Mouse (Mus musculus): ENCODE measurements around the gene Slc39a13.
"Not testable (repeated sequence)": the region's sequence is repeated elsewhere in the genome, so short reads cannot be mapped to it uniquely, and the experiment has no call there.

The Slc39a13 gene

DNA sequence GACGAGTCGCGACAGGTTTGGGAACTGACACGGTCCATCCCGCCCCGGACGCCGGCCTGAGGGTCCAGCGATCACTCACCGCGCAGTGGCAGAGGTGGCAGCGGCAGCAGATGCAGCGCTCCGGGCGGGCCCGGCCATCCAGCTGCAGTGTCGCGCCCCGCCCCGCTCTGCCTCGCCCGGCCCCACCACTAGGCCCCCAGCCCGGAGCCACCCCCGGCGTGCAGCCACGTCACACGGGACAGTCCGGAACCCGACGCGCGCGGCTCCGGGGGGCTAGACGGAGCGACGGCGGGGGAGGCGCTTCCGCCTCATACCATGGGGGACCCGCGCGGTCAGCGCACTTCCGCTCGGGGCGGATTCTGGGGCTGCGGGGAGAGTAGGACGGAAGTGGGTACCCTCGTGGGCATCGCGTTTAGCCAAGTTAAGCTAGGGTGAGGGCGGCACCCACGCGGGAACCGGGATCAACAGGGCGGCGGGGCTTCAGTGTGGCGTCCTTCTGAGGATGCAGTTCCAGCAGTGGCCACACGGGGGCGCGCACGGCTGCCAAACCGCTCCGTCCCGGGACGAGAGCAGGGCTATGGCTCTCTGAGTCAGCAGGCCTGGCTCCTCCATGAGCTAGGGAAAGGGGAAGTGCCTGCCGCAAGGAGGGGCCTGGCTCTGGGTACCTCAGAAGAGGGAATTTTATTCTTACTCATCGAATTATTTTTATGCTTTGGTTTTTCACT lies at the start of gene Slc39a13:
TSS of gene Slc39a13 (minus strand) at position 342 of the 725 bp plus-strand sequence.
- DNase-seq (ENCODE audit: low spot score), result peak; percentile 96

DNA sequence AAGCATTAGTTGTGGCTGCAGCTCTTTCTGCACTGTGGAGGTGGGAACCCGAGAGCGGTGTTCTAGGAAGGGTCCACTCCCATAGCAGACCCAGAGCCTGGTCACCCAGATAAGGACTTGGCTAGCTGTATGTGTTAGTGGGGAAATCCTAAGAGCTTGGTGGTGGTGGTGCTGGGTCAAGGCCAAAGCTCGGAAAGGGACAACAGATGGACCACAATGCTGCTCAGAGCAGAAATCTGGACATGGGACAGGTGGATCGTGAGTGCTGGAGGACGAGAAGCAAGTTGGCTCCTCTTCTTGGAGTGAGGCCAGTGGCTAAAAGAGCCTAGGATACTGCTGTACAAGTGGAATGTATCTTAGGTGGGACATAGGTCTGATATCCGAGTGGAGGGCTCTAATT lies 49.3 kb upstream of the Slc39a13 start:
- no peak for DNase-seq (ENCODE audit: low spot score)

- DNase-seq (ENCODE audit: low spot score), result no peak
Measured at GRCm38 (mm10) chr2:91119061-91119460, 48.8 kb upstream of the Slc39a13 start.

DNA sequence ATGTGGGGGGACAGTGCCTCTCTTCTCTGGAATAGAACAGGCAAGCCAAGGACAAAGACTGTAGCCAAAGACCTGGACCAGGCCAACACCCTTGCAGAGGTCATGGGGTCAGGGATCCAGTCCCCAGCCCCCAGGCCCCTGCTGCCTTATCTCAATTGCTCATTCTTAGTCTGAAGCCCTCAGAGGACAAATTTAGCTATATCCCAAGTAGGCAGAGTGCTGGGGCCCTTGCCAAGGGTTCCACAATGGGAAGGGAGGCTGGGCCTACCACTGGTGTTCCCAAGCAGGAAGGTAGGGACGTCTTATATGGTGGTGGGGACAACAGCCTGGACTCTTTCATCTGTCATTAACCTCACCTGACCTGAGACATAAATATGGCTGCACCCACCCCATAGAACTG lies 48.4 kb upstream of the Slc39a13 start:
- no peak for DNase-seq (ENCODE audit: low spot score)

GRCm38 (mm10) chr2:91117585-91118275 lies 47.5 kb upstream of the Slc39a13 start, which contains the start of gene Mybpc3:
TSS of gene Mybpc3 (plus strand) at chr2:91118144.
- DNase-seq (ENCODE audit: low spot score), result no peak

GRCm38 (mm10) chr2:91116842-91117241 lies 46.6 kb upstream of the Slc39a13 start:
- no peak for DNase-seq (ENCODE audit: low spot score)

- DNase-seq (ENCODE audit: low spot score), result no peak
Measured at GRCm38 (mm10) chr2:91115578-91115970, 45.4 kb upstream of the Slc39a13 start.

DNA sequence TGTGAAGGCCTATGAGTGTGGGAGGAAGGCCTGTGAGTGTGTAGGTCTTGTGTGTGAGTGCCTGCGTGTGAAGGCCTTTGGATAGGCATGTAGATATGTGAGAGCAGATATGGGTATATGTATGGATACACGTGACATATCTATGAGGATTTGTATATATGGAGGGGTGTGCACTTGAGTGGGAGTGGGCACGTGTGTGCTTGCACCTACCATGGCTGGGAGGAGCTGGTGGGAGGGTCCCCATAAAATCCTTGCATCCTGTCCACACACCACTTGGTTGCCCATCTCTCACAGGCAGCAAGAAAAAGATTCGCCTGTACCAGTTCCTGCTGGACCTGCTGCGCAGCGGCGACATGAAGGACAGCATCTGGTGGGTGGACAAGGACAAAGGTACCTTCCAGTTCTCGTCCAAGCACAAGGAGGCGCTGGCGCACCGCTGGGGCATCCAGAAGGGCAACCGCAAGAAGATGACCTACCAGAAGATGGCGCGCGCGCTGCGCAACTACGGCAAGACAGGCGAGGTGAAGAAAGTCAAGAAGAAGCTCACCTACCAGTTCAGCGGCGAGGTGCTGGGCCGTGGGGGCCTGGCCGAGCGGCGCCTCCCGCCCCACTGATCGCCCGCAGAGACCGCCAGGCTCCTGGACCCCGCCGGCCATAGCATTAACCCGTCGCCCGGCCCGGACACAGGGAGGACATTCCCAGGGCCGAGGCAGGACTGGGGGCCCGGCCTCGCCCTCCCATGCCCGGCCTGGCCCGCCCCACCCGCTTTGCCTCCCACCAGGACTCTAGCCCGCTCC lies 44.8 kb upstream of the Slc39a13 start:
- peak; percentile 95 for DNase-seq (ENCODE audit: low spot score)

DNA sequence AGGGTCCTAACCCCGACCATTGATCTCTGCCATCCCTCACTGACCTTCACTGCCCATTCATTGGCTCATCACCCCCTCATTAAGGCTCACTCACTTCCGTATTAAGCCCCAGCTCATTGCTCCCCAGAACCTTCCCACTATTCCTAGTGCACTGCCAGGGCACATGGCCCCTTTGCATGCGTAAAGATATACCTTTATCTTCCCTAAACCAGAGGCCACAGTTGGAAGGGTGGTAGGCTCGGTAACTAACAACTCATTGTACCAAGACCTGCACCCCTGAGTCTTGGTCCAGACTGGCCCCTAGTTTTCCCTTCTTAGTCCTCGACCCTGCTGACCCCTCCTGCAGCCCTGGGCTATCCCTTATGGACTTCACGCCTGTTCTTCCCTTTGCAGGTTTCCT lies 43.6 kb upstream of the Slc39a13 start:
- DNase-seq (ENCODE audit: low spot score), result no peak

GRCm38 (mm10) chr2:91113334-91113733 lies 43.1 kb upstream of the Slc39a13 start:
- no peak for DNase-seq (ENCODE audit: low spot score)

DNA sequence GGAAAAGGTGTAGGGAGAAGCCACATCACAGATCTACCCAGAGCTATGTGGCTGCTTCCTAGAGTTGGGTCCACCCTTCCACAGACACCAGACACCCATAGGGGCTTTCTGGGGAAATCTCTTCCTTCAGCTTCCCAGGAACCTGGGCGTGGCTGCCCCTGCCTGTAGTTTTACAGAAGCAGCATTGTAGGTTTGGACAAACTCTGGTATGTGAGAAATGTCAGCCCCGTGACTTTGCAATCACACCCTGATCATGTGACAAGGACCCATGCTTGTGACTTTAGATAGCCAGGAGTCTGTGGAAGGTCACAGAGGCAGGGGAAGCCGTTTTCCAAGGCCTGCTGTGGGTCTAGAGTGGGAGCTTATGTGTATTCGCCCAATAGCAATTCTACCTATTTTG lies 42.3 kb upstream of the Slc39a13 start:
- DNase-seq (ENCODE audit: low spot score), result peak; percentile 65

DNA sequence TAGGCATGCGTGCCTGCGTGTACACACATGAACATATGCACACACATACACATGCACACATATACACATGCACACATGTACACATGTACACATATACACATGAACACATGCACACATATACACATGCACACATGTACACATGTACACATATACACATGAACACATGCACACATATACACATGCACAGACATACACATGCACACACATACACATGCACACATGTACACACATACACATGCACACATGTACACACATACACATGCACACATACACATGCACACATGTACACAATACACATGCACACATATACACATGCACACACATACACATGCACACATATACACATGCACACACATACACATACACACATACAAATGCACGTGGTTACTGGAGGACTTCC lies 41.6 kb upstream of the Slc39a13 start:
- DNase-seq (ENCODE audit: low spot score), result not testable (repeated sequence)

GRCm38 (mm10) chr2:91110429-91110828 lies 40.2 kb upstream of the Slc39a13 start:
- DNase-seq (ENCODE audit: low spot score), result no peak

- peak; percentile 54 for DNase-seq (ENCODE audit: low spot score)
Measured at GRCm38 (mm10) chr2:91109807-91110385, 39.7 kb upstream of the Slc39a13 start.

- DNase-seq (ENCODE audit: low spot score), result no peak
Measured at GRCm38 (mm10) chr2:91109241-91109640, 39.0 kb upstream of the Slc39a13 start.

- DNase-seq (ENCODE audit: low spot score), result peak; percentile 52
Measured at GRCm38 (mm10) chr2:91108156-91108555, 37.9 kb upstream of the Slc39a13 start.

DNA sequence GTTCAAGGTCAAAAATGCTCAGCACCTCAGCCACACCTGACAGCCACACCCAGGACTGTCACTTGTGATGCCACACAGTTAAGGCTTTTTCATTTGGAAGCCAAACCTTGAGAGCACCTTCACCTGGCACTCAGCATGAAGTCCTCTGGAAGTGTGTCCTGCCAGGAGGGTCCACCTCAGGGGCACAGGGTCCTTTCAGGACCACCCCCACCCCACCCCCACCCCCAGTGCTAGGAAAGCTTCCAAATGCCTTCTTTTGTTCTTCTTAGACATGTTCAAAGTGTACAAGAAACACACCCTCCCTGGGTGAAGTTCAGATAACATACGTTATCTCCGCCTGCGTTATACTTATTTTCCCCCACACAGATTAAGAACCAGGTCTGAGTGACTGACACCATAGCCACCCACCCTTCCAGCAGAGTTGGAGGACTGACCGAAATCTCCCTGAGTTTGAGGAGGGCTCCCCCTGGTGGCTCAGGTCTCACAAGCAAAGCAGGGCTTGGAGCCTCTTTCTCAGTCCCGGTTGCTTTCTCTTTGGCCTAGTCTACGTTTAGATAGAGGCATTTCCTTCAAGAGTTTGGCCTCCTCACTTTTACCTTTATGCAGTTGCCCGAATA lies 31.0 kb upstream of the Slc39a13 start:
- DNase-seq (ENCODE audit: low spot score), result peak; percentile 93

- DNase-seq (ENCODE audit: low spot score), result peak; percentile 74
Measured at GRCm38 (mm10) chr2:91098156-91098555, 27.9 kb upstream of the Slc39a13 start.

GRCm38 (mm10) chr2:91097015-91097414 lies 26.8 kb upstream of the Slc39a13 start:
- no peak for DNase-seq (ENCODE audit: low spot score)

GRCm38 (mm10) chr2:91096524-91096923 lies 26.3 kb upstream of the Slc39a13 start:
- DNase-seq (ENCODE audit: low spot score), result peak; percentile 67

- DNase-seq (ENCODE audit: low spot score), result no peak
Measured at GRCm38 (mm10) chr2:91090827-91091226, 20.6 kb upstream of the Slc39a13 start.

DNA sequence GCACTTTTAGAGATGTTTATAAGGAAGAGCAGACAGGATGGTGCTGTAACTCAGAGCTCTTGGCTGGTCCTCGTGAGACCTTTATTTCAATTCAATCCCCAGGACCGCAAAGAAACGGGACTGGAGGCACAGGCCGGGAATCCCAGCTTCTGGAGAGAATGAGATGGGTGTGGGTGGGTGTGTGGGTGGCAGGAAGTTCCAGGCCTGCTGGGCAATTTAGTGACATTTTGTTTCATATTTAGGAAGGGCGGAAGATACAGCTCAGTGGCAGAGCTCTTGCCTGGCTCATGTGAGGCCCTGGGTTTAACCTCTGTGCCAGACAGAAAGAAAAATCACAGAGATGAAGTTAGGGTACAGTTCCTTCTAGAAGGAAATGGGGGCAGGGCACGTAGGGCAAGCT lies 20.0 kb upstream of the Slc39a13 start:
- no peak for DNase-seq (ENCODE audit: low spot score)

All from lung, postnatal 25 days (tissue).